Mouse (Mus musculus) lung, postnatal 0 days (tissue): Measurements from ENCODE around the gene Zkscan1. TPM values are rescaled to one million over a fixed set of nuclear protein-coding genes. Genes with fewer than 3 reads are reported as not detected.

ENCODE experiments used
- ATAC-seq: fragments of 200-750 bp; cut with Nextera tagmentation; 2 replicates; pipeline ENCODE4 v1.8.0; 2017; ENCODE audit warnings: moderate library complexity
- DNase-seq: peaks from one replicate; pipeline ENCODE4 v3.0.0-alpha.2; 2016; ENCODE audit warnings: low spot score
- H3K27ac ChIP-seq: fragments of 300-500 bp; sonication (generic); 2 replicates; pipeline ENCODE4 v1.5.1; 2014; ENCODE audit warnings: antibody characterized with exemption, mild to moderate bottlenecking, low read length, mixed read lengths
- H3K27me3 ChIP-seq: fragments of 300-500 bp; sonication (generic); replicated peaks from 2 replicates; pipeline ENCODE4 v1.6.1; 2014; ENCODE audit warnings: low read length, mixed read lengths; ENCODE audit not compliant: insufficient read depth
- H3K36me3 ChIP-seq: fragments of 300-500 bp; sonication (generic); 2 replicates; pipeline ENCODE4 v1.6.1; 2014; ENCODE audit warnings: low read length, mixed read lengths; ENCODE audit not compliant: insufficient read depth
- H3K4me1 ChIP-seq: fragments of 300-500 bp; sonication (generic); 2 replicates; pipeline ENCODE4 v1.6.1; 2014; ENCODE audit warnings: antibody characterized with exemption, low read depth, low read length, mixed read lengths; ENCODE audit not compliant: insufficient read depth
- H3K4me2 ChIP-seq: fragments of 300-500 bp; sonication (generic); replicated peaks from 2 replicates; pipeline ENCODE4 v1.6.1; 2014; ENCODE audit warnings: low read depth, mild to moderate bottlenecking, low read length, moderate library complexity, mixed read lengths
- H3K4me3 ChIP-seq: fragments of 300-500 bp; sonication (generic); 2 replicates; pipeline ENCODE4 v1.5.1; 2014; ENCODE audit warnings: low read depth, low read length
- H3K9ac ChIP-seq: fragments of 300-500 bp; sonication (generic); replicated peaks from 2 replicates; pipeline ENCODE4 v1.6.1; 2014; ENCODE audit warnings: low read depth, mild to moderate bottlenecking
- H3K9me3 ChIP-seq: fragments of 300-500 bp; sonication (generic); 2 replicates; pipeline ENCODE4 v1.6.1; 2016; ENCODE audit warnings: low read length, mixed read lengths
- CTCF ChIP-seq: IDR thresholded peaks from 2 replicates; pipeline ENCODE4 v1.5.1; 2016; ENCODE audit warnings: antibody characterized with exemption, mild to moderate bottlenecking
- EP300 ChIP-seq: IDR thresholded peaks from 2 replicates; pipeline ENCODE4 v1.6.1; 2016; ENCODE audit warnings: antibody characterized with exemption, mild to moderate bottlenecking, control low read depth
- WGBS: fragments of 180-500 bp; shearing (Covaris S2); extraction: QIAGEN DNeasy Blood & Tissue Kit; methylation state at CpG from one replicate; pipeline ENCODE4 v1.1.7; 2014; 5-methylcytosine and 5-hydroxymethylcytosine counted together
- polyA plus RNA-seq: library from polyadenylated mRNA; unstranded; fragments of >200 nt; fragmentation: Nextera tagmentation; extraction: Ambion mirVana; gene quantifications from 2 replicates; pipeline ENCODE4 v1.2.1, GENCODE M21; 2015

Gene Zkscan1
- polyA plus RNA-seq, 1 experiment from 2014 or later: 8.2 TPM

- TF ChIP-seq CTCF (no peak), EP300 (no peak)
- DNase-seq: no peak
- Histone ChIP-seq H3K9ac (no peak overlapping the region), H3K9me3 (no peaks in the 10 kb centered on the region), H3K36me3 (no peaks in the 10 kb centered on the region), H3K4me2 (no peak overlapping the region), H3K4me3 (no peak overlapping the region), H3K4me1 (peaks cover 11% of the 10 kb centered on the region; the same call in 1 of the 2 replicates), H3K27me3 (no peaks in the 10 kb centered on the region), H3K27ac (no peak overlapping the region)
- 53% methylated on average over 2 of the region's 2 CpGs for WGBS
- no peak for ATAC-seq
Measured at GRCm38 (mm10) chr5:138083318-138083900, 1.5 kb upstream of the Zkscan1 start.

DNA sequence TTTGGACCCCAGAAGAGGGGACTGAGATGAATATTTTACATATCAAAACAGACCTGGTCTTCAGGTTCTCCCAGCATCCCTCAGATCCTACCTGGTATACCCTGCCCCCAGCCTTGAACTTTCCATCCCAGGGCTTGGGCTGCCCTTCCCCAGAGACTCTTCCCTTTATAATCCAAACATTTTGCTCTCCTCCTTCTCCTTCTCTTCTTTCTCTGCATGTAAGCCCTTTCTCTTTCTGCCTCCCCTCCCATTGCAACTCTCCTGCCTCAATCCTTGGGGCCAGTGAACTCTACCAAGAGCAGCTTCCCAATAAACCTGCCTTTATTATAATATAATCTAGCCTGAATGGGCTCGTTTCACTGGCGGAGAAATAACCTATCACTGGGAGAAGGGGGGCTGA is 948 bp upstream of the Zkscan1 start:
- no peak overlapping the region for H3K4me3 ChIP-seq
- H3K9me3 ChIP-seq: no peaks in the 10 kb centered on the region
- H3K27ac ChIP-seq: no peak overlapping the region
- H3K36me3 ChIP-seq: no peaks in the 10 kb centered on the region
- WGBS: 92% methylated on average over 2 of the region's 2 CpGs
- no peak for DNase-seq
- peaks cover 11% of the 10 kb centered on the region; the same call in 1 of the 2 replicates for H3K4me1 ChIP-seq
- H3K27me3 ChIP-seq: no peaks in the 10 kb centered on the region
- H3K4me2 ChIP-seq: no peak overlapping the region
- H3K9ac ChIP-seq: no peak overlapping the region
- no peak for ATAC-seq
- TF ChIP-seq CTCF (no peak), EP300 (no peak)

DNA sequence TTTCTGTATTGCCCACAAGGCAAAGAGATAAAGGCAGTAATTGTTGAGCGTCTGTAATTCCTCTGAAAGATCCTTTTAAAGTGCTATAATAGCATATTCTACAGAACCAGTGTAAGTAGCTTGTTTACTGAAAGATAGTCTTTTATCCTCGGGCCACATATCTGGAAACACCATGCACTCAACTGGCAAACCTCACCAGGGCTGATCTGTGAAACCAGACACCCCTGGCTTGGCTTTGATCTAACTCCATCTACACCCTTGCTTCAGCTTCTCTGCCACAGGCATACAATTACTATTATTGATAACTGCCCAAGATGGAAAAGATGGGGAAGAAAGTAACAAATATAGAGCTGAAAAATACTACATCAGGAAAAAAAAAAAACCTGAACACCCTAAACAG is 377 bp upstream of the Zkscan1 start:
- 49% methylated on average over 2 of the region's 2 CpGs for WGBS
- Histone ChIP-seq H3K27ac (no peak overlapping the region), H3K9me3 (no peaks in the 10 kb centered on the region), H3K36me3 (no peaks in the 10 kb centered on the region), H3K4me1 (peaks cover 11% of the 10 kb centered on the region; the same call in 1 of the 2 replicates), H3K4me2 (peak overlapping the region; percentile 67), H3K9ac (no peak overlapping the region), H3K27me3 (no peaks in the 10 kb centered on the region), H3K4me3 (peak overlapping the region; percentile 99; the same call in 1 of the 2 replicates)
- DNase-seq (no peak), ATAC-seq (no peak)
- TF ChIP-seq CTCF: no peak
- no peak for TF ChIP-seq EP300

GRCm38 (mm10) chr5:138085421-138085911 is 582 bp downstream of the Zkscan1 start:
- no peaks in the 10 kb centered on the region for H3K27me3 ChIP-seq
- H3K36me3 ChIP-seq: no peaks in the 10 kb centered on the region
- ATAC-seq (peak; percentile 16), DNase-seq (peak; percentile 49)
- no peak for TF ChIP-seq EP300
- no peak for TF ChIP-seq CTCF
- H3K9ac ChIP-seq: peak overlapping the region; percentile 98
- peak overlapping the region; percentile 94 for H3K27ac ChIP-seq
- peaks cover 11% of the 10 kb centered on the region; the same call in 1 of the 2 replicates for H3K4me1 ChIP-seq
- 0% methylated on average over 18 of the region's 18 CpGs for WGBS
- peak overlapping the region; percentile 99 for H3K4me3 ChIP-seq
- no peaks in the 10 kb centered on the region for H3K9me3 ChIP-seq
- peak overlapping the region; percentile 67 for H3K4me2 ChIP-seq

DNA sequence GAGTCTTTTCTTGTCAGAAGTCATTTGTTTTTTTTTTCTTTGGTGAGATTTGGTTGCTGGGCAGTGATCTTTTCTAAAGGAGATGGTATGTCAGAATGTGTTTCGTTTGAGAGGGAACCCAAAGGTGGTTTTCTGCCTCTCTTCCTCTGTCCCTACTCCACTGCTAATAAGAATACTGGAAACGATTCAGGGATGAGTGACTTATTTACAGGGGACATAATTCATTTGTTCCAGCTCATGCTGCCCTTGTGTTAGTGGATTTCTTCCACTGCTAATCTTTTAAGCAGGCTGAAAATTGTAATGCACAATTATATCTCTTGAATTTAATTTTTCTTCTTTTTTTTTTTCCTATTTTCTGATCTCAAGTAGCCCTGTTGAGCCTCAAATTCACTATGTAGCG is 2.0 kb downstream of the Zkscan1 start:
- H3K4me3 ChIP-seq: no peak overlapping the region
- H3K9ac ChIP-seq: no peak overlapping the region
- no peaks in the 10 kb centered on the region for H3K9me3 ChIP-seq
- DNase-seq (no peak), ATAC-seq (no peak)
- 81% methylated on average over 3 of the region's 3 CpGs for WGBS
- peaks cover 11% of the 10 kb centered on the region; the same call in 1 of the 2 replicates for H3K4me1 ChIP-seq
- no peak overlapping the region for H3K4me2 ChIP-seq
- H3K36me3 ChIP-seq: no peaks in the 10 kb centered on the region
- no peak for TF ChIP-seq CTCF
- TF ChIP-seq EP300: no peak
- no peak overlapping the region for H3K27ac ChIP-seq
- H3K27me3 ChIP-seq: no peaks in the 10 kb centered on the region

DNA sequence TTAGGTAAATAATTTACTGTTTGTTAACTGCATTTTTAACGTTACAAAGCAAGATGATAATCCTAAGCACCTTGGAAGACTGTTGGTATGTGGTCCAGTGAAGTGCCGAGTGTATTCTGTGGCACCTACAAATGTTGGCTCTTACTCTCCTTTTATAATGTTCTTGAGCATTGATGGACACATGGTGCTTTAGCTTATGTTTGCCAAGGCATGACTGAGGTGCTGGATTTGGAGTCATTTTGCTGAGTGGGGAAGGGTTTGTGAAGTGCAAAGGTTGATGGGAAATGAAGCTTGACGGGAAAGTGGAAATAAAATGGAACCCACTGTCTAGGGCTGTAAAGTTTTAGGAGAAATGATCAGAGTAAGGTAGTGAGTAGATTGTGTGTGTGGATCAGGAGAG is 3.5 kb downstream of the Zkscan1 start:
- H3K27me3 ChIP-seq: no peaks in the 10 kb centered on the region
- peak overlapping the region; percentile 38; the same call in 1 of the 2 replicates for H3K27ac ChIP-seq
- DNase-seq (peak; percentile 39), ATAC-seq (peak; percentile 50)
- peak overlapping the region; percentile 14; the same call in 1 of the 2 replicates for H3K4me2 ChIP-seq
- 0 out of 2 replicates have a peak, but pooled peaks cover 7% of the 10 kb centered on the region for H3K36me3 ChIP-seq
- TF ChIP-seq EP300: peak; percentile 69; the same call in 1 of the 2 replicates
- no peak for TF ChIP-seq CTCF
- peaks cover 11% of the 10 kb centered on the region; the same call in 1 of the 2 replicates for H3K4me1 ChIP-seq
- H3K9me3 ChIP-seq: no peaks in the 10 kb centered on the region
- 60% methylated on average over 3 of the region's 3 CpGs for WGBS
- H3K9ac ChIP-seq: no peak overlapping the region
- H3K4me3 ChIP-seq: no peak overlapping the region
